Mouse (Mus musculus): ENCODE measurements around the gene Itpkc.
"Not testable (repeated sequence)": the region's sequence is repeated elsewhere in the genome, so short reads cannot be mapped to it uniquely, and the experiment has no call there.

Gene Itpkc

GRCm38 (mm10) chr7:27228281-27228821, at the start of gene Itpkc:
Itpkc (minus strand) TSS chr7:27228661.
- in situ Hi-C loops (cut with MboI), result no loop called here

GRCm38 (mm10) chr7:27277191-27277590, 48.7 kb upstream of the Itpkc start:
- in situ Hi-C loops (cut with MboI), result loop anchor here (25.0 kb wide), 1 partner anchor 515 kb away; the partner anchor contains the start of gene Cyp2b19

- in situ Hi-C loops (cut with MboI), result loop anchor here (25.0 kb wide), 1 partner anchor 514 kb away; the partner anchor contains the start of gene Cyp2b19
Measured at GRCm38 (mm10) chr7:27276021-27276420, 47.6 kb upstream of the Itpkc start.

DNA sequence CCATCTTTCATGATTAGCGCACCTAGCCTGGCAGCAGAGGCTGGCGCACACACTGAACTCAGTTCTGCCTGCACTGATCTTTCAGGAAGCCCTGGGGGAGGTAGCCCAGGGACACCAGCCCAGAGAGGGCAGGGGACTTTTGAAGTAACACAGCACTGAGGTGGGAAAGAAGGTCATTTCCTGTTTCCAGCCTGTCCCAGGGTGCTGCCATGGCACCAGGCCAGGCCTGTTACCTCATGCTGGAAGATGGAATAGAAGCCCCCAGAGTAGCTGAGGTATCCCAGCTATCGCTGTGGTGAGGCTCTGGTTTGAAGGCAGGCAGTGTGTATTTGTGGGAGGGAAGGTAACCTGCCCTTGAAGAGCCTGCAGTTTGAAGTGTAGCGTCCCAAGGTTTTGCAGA, 46.5 kb upstream of the Itpkc start:
- in situ Hi-C loops (cut with MboI), result loop anchor here (25.0 kb wide), 1 partner anchor 513 kb away; the partner anchor contains the start of gene Cyp2b19

DNA sequence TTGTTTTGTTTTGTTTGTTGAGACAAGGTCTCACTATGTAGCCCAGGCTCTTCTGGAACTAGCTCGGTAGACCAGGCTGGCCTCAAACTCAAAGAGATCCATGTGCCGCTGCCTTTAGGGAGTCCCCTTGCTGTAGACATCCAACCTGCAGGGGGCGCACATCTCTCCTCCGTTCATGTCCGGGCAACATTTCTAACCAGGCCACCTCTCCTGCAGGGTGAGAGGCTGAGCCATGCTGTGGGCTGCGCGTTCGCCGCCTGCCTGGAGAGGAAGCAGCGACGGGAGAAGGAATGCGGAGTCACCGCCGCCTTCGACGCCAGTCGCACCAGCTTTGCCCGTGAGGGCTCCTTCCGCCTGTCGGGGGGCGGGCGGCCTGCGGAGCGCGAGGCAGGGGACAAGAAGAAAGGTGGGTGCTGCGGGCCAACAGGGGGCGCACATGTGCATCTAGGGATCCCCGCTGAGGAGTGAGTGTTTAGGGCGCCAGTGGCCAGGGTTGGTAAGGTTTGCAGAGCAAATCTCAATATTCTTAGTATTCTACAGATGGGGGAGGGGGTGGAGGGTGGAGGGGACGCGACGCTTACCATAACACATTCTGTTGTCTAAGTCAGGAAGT, 45.4 kb upstream of the Itpkc start:
- in situ Hi-C loops (cut with MboI), result no loop called here

GRCm38 (mm10) chr7:27271423-27271822, 43.0 kb upstream of the Itpkc start:
- in situ Hi-C loops (cut with MboI), result no loop called here

- in situ Hi-C loops (cut with MboI), result no loop called here
Measured at GRCm38 (mm10) chr7:27266515-27267128, 38.2 kb upstream of the Itpkc start.

GRCm38 (mm10) chr7:27264761-27265160, 36.3 kb upstream of the Itpkc start:
- in situ Hi-C loops (cut with MboI), result no loop called here

DNA sequence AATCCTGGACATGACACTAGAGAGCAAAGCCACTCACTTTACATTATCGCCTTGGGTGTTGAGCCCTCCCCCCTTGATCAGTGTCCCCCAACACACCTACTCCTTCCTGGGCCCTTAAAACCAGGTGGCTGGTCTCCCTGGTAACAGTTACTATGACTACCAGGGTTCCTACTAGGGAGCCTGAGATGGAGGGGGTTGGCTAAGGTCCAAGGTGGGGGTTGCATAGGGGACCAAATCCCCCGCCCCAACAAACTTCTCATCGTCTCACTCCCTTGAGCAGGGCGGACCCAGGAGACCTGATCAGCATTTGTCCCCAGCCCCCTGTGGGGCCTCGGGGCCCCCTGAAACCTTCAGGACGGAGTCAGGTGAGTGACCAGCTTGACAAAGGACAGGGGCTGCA, 33.4 kb upstream of the Itpkc start:
- in situ Hi-C loops (cut with MboI), result no loop called here

- in situ Hi-C loops (cut with MboI), result no loop called here
Measured at GRCm38 (mm10) chr7:27260856-27261255, 32.4 kb upstream of the Itpkc start.

DNA sequence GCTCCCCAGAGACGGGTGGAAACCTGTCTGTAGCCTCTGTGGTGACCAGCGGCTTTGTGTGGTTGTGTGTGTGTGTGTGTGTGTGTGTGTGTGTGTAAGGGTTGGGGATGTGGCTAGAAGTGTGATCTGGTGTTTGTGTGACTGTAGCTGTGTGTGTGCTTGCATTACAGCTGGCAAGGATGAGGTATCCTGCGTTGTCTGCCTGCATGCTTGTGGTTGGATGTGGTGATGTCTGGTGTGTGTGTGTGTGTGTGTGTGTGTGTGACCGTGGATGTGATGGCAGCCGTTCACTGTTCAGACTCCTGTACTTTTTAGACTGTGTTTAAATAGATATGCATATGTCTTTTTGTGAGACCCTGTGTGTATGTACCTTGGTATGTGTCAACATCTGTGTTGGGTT, 31.3 kb upstream of the Itpkc start:
- in situ Hi-C loops (cut with MboI), result no loop called here

DNA sequence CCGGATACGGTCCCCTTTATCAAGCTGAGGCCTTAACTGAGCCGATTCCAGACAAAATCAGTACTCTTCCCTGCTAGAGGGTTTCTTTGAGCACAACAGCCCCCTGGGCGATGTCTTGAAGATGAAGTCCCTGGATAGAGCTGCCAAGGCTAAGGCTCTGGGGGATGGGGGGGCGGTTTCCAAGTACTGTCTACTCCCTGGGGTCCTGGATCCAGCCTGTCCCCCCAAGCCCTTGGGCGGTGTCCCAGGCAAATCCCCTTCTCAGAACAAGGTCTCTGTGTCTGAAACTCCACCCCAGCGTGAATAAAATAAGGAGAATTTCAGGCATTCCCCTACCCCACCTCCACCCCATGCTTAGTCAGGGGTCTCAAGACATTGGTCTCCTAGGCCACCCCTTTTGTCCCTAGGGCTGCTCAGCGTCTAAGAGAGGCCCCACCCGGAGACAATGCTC, 30.8 kb upstream of the Itpkc start:
- in situ Hi-C loops (cut with MboI), result no loop called here

GRCm38 (mm10) chr7:27258205-27258899, 29.9 kb upstream of the Itpkc start, which contains the start of gene Numbl:
Numbl (plus strand) TSS chr7:27258433.
- in situ Hi-C loops (cut with MboI), result no loop called here

DNA sequence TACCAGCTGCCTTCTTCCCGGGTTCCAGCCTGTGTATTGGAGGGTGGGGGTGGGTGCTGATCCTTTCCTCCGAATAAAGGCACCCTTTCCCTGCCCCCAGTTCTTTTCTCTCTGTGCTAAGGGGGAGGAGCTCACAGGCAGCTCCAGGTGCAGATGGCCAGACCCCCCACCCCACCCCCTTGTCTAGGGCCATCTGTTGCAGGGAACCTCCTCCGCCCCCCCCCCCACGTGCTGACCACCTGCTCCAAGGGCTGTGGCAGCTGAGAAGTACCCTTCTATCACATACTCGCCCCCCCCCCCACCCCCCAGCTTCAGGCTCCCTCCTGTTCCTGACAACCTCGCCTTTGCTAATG, 29.4 kb upstream of the Itpkc start:
- in situ Hi-C loops (cut with MboI), result no loop called here

- in situ Hi-C loops (cut with MboI), result no loop called here
Measured at GRCm38 (mm10) chr7:27257046-27257851, 28.8 kb upstream of the Itpkc start.

DNA sequence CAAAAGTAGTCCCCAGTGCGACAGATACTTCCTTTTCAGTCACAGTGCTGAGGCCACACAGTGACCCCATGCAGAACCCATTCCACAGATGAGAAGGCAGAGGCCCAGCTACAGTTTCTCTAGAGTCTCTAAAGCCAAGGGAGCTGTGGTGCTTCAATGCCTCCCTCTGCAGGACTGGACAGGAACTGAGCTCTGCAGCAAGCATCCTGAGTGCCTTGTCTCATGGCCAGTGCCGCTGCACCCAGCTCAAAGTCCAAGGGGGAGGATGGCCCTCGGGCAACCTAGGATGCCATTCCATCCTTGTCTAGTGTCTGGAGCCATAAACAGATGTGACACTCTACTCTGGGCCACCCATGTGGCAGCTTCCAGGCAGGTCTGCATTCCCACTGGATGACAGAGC, 27.3 kb upstream of the Itpkc start:
- in situ Hi-C loops (cut with MboI), result no loop called here

DNA sequence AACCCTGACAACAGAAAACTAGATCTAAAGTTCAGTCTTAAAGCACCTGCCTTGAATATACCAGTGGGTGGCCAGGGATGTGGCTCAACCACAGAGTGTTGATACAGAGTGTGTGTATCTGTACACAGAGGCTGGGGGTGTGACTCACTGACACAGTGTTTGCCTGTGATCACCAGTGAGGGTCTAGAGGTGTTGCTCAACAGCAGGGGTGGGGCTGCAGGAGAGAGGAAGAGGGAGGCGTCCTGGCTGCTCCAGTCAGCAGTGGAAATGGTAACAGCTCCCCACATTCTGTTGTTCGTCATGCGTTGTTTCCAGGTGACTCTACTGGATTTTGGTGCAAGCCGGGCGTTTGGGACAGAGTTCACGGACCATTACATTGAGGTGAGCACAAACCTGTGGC, 23.5 kb upstream of the Itpkc start:
- in situ Hi-C loops (cut with MboI), result no loop called here

- in situ Hi-C loops (cut with MboI), result no loop called here
Measured at GRCm38 (mm10) chr7:27249928-27250327, 21.5 kb upstream of the Itpkc start.

DNA sequence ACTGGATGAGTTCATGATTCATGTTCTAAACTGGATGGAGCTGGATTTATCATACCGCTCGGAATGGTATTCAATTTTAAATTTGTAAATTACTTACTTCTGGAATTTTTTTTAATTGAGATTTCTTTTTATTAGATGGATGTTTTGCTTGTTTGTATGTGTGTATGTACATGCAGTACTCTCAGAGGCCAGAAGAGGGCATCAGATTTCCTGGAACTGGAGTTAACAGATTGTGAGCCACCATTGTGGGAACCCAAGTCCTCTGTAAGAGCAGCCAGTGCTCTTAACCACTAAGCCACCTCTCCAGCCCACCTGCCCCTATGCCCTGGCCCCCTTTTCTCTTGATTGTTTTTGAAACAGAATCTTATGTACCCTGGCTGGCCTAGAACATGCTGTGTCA, 20.7 kb upstream of the Itpkc start:
- in situ Hi-C loops (cut with MboI), result no loop called here

DNA sequence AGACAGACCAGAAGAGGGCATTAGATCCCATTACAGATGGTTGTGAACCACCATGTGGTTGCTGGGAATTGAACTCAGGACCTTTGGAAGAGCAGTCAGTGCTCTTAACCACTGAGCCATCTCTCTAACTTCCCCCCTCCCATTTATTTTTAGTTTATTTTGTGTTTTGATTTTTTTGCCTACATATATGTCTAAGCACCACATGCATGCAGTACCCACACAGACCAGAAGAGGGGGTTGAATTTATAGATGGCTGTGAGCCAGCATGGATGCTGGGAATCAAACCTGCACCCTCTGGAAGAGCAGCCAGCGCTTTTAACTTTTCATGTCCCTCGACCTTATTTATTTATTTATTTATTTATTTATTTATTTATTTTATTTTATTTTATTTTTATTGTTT, 15.6 kb upstream of the Itpkc start:
- in situ Hi-C loops (cut with MboI), result not testable (repeated sequence)

DNA sequence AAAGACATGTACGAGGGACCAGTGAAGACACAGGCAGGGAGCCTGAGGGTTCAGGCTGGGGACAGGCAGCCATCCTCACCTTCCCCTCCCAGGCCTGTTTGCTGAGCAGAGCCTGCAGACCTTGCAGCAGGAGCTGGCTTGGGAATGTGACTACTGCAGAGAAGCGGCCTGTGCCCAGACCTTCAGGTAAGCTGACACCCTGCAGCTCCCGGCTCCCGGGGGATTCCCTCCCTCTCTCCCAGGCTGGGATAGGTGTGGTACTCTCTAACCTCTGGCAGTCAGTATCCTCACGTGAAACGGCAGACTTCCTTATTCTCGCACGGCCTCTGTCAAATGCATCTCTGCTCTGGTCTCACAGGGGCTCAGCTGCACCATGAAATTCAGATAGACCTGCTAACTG, 14.8 kb upstream of the Itpkc start:
- in situ Hi-C loops (cut with MboI), result no loop called here

DNA sequence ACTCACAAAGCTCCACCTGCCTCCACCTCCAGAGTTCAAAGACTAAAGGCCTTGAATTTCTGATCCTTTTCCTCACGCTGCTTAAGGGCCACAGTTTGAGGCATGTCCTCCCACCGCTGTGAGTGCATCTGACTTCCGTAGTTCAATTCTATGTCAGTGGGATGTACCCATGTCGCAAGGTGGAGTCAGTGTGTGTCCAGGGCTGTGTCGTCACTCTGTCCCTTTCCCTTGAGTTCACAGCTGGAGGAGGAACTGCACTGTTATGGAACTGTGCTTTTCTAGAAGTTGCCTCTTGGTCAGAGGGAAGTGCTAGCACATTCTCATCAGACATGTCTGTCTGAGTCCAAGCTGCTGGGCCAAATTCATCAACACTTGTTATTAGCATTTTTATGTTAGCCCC, 10.1 kb upstream of the Itpkc start:
- in situ Hi-C loops (cut with MboI), result loop anchor here (10.0 kb wide), 1 partner anchor 84 kb away; the partner anchor contains the start of gene Cyp2t4
